Mouse (Mus musculus): ENCODE data around the gene Laptm4a.

Gene Laptm4a

GRCm38 (mm10) chr12:8921394-8922368 is at the start of gene Laptm4a:
Laptm4a (plus strand) TSS chr12:8921664.
- peak; percentile 99 for DNase-seq (ENCODE audit: low read depth)

- peak; percentile 46 for DNase-seq (ENCODE audit: low read depth)
Measured at GRCm38 (mm10) chr12:8875583-8875982, 45.9 kb upstream of the Laptm4a start.

- DNase-seq (ENCODE audit: low read depth) = no peak
Measured at GRCm38 (mm10) chr12:8876865-8877264, 44.6 kb upstream of the Laptm4a start.

- no peak for DNase-seq (ENCODE audit: low read depth)
Measured at GRCm38 (mm10) chr12:8877413-8877812, 44.1 kb upstream of the Laptm4a start.

GRCm38 (mm10) chr12:8878752-8879151 is 42.7 kb upstream of the Laptm4a start:
- DNase-seq (ENCODE audit: low read depth) = no peak

GRCm38 (mm10) chr12:8879389-8879788 is 42.1 kb upstream of the Laptm4a start:
- peak; percentile 42 for DNase-seq (ENCODE audit: low read depth)

- peak; percentile 52 for DNase-seq (ENCODE audit: low read depth)
Measured at GRCm38 (mm10) chr12:8881736-8882135, 39.7 kb upstream of the Laptm4a start.

- DNase-seq (ENCODE audit: low read depth) = no peak
Measured at GRCm38 (mm10) chr12:8882376-8882775, 39.1 kb upstream of the Laptm4a start.

- peak; percentile 49 for DNase-seq (ENCODE audit: low read depth)
Measured at GRCm38 (mm10) chr12:8884426-8885145, 36.9 kb upstream of the Laptm4a start.

- peak; percentile 60 for DNase-seq (ENCODE audit: low read depth)
Measured at GRCm38 (mm10) chr12:8885146-8885543, 36.3 kb upstream of the Laptm4a start.

GRCm38 (mm10) chr12:8885950-8886349 is 35.5 kb upstream of the Laptm4a start:
- DNase-seq (ENCODE audit: low read depth) = no peak

- no peak for DNase-seq (ENCODE audit: low read depth)
Measured at GRCm38 (mm10) chr12:8888445-8888844, 33.0 kb upstream of the Laptm4a start.

GRCm38 (mm10) chr12:8889117-8889665 is 32.3 kb upstream of the Laptm4a start:
- DNase-seq (ENCODE audit: low read depth) = peak; percentile 92

GRCm38 (mm10) chr12:8892876-8893532 is 28.5 kb upstream of the Laptm4a start:
- DNase-seq (ENCODE audit: low read depth) = no peak

- peak; percentile 53 for DNase-seq (ENCODE audit: low read depth)
Measured at GRCm38 (mm10) chr12:8897140-8897539, 24.3 kb upstream of the Laptm4a start.

GRCm38 (mm10) chr12:8898879-8899785 is 22.3 kb upstream of the Laptm4a start:
- DNase-seq (ENCODE audit: low read depth) = no peak

GRCm38 (mm10) chr12:8900107-8900698 is 21.3 kb upstream of the Laptm4a start:
- DNase-seq (ENCODE audit: low read depth) = no peak

- peak; percentile 49 for DNase-seq (ENCODE audit: low read depth)
Measured at GRCm38 (mm10) chr12:8900919-8901663, 20.4 kb upstream of the Laptm4a start.

GRCm38 (mm10) chr12:8901934-8902333 is 19.5 kb upstream of the Laptm4a start:
- no peak for DNase-seq (ENCODE audit: low read depth)

GRCm38 (mm10) chr12:8902479-8902878 is 19.0 kb upstream of the Laptm4a start:
- DNase-seq (ENCODE audit: low read depth) = no peak
